Comparison of ENCODE assay signal across 16 mouse cellular contexts in the genomic region with DNA sequence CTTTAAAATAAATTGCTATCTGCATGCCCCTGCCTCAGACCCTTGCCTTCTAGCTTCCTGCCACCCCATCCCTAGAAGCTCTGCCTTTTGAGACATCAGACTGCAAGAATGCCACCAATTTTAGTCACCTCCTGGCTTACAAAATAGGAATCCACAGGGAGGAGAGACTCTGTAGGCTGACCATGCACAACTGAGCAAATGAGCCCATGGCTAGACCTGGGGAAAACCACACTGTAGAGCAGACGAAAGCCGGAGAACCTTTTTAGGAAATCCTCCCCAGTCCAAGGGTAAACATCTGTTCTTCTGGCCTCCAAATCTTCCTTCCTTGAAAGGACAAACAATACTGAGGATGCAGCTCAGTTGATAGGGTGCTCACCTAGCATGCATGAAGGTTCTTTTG.
"Had no signal": no experiment of that assay in that cellular context is flagged by ENCODE, and none has a peak within 500 bp of the region (broad histone marks: within the 10 kb centered on the region; RNA-seq: fewer than 3 reads in every experiment).

No protein-coding gene starts in this region.

- H3K9me3 ChIP-seq: neural tube, embryonic 13.5 days; neural tube, embryonic 15.5 days; stomach, embryonic 15.5 days had no signal

- H3K36me3 ChIP-seq: neural tube, embryonic 13.5 days; neural tube, embryonic 15.5 days; stomach, embryonic 15.5 days had no signal

- H3K27ac ChIP-seq: neural tube, embryonic 13.5 days; neural tube, embryonic 15.5 days; stomach, embryonic 15.5 days; stomach, postnatal 0 days had no signal

- H3K4me3 ChIP-seq: neural tube, embryonic 13.5 days; neural tube, embryonic 15.5 days; stomach, embryonic 15.5 days had no signal

- H3K27me3 ChIP-seq: neural tube, embryonic 13.5 days; neural tube, embryonic 15.5 days; stomach, embryonic 15.5 days had no signal

- H3K9ac ChIP-seq: neural tube, embryonic 13.5 days; neural tube, embryonic 15.5 days; stomach, embryonic 15.5 days had no signal

- DNase-seq: retina, postnatal 1 day; right cerebral cortex, adult 18-20 months; right cerebral cortex, postnatal 14 days; right cerebral cortex, postnatal 25 days; right cerebral cortex, postnatal 4 days; spleen, adult 18-20 months; thymus, adult 18-20 months; thymus, adult 2 months; thymus, postnatal 14 days; thymus, postnatal 25 days; thymus, postnatal 36 days; thymus, postnatal 4 days had no signal

- H3K4me1 ChIP-seq: neural tube, embryonic 13.5 days; neural tube, embryonic 15.5 days; stomach, embryonic 15.5 days had no signal

- H3K4me2 ChIP-seq: neural tube, embryonic 13.5 days; neural tube, embryonic 15.5 days; stomach, embryonic 15.5 days had no signal
